Mouse (Mus musculus) embryonic facial prominence, embryonic 14.5 days (tissue): ENCODE results near the gene Nucb1. TPM values are rescaled to one million over a fixed set of nuclear protein-coding genes. Genes with fewer than 3 reads are reported as not detected.
"Not testable (repeated sequence)": the region's sequence is repeated elsewhere in the genome, so short reads cannot be mapped to it uniquely, and the experiment has no call there.

ENCODE experiments used
- ATAC-seq: fragments of 200-750 bp; cut with Nextera tagmentation; 2 replicates; pipeline ENCODE4 v1.8.0; 2017; ENCODE audit warnings: low read depth, moderate number of reproducible peaks, moderate TSS enrichment
- DNase-seq: peaks from one replicate; pipeline ENCODE4 v3.0.0-alpha.2; 2015; ENCODE audit warnings: low spot score
- H3K27ac ChIP-seq: fragments of 300-500 bp; sonication (generic); replicated peaks from 2 replicates; pipeline ENCODE4 v1.5.1; 2014; ENCODE audit warnings: low read depth, mild to moderate bottlenecking, low read length, moderate library complexity
- H3K27me3 ChIP-seq: fragments of 300-500 bp; sonication (generic); replicated peaks from 2 replicates; pipeline ENCODE4 v1.6.1; 2014; ENCODE audit warnings: low read length; ENCODE audit not compliant: control insufficient read depth, insufficient read depth
- H3K36me3 ChIP-seq: fragments of 300-500 bp; sonication (generic); 2 replicates; pipeline ENCODE4 v1.6.1; 2014; ENCODE audit warnings: low read length, mixed read lengths; ENCODE audit not compliant: control insufficient read depth, insufficient read depth
- H3K4me1 ChIP-seq: fragments of 300-500 bp; sonication (generic); 2 replicates; pipeline ENCODE4 v1.6.1; 2014; ENCODE audit warnings: antibody characterized with exemption, low read length; ENCODE audit not compliant: control insufficient read depth, insufficient read depth
- H3K4me2 ChIP-seq: fragments of 300-500 bp; sonication (generic); 2 replicates; pipeline ENCODE4 v1.6.1; 2014; ENCODE audit warnings: low read depth, mild to moderate bottlenecking, low read length, moderate library complexity, mixed read lengths
- H3K4me3 ChIP-seq: fragments of 300-500 bp; sonication (generic); 2 replicates; pipeline ENCODE4 v1.5.1; 2014; ENCODE audit warnings: low read depth, mild to moderate bottlenecking, low read length
- H3K9ac ChIP-seq: fragments of 300-500 bp; sonication (generic); 2 replicates; pipeline ENCODE4 v1.6.1; 2014; ENCODE audit warnings: low read depth, mild to moderate bottlenecking, low read length, moderate library complexity, mixed read lengths
- H3K9me3 ChIP-seq: fragments of 300-500 bp; sonication (generic); 2 replicates; pipeline ENCODE4 v1.6.1; 2016; ENCODE audit warnings: low read length; ENCODE audit not compliant: control insufficient read depth
- WGBS: fragments of 180-500 bp; shearing (Covaris S2); extraction: QIAGEN DNeasy Blood & Tissue Kit; methylation state at CpG from one replicate; pipeline ENCODE4 v1.1.7; 2014; 5-methylcytosine and 5-hydroxymethylcytosine counted together
- polyA plus RNA-seq: library from polyadenylated mRNA; unstranded; fragments of >200 nt; fragmentation: Nextera tagmentation; extraction: Ambion mirVana; gene quantifications from 2 replicates; pipeline ENCODE4 v1.2.1, GENCODE M21; 2014

Gene Nucb1
- polyA plus RNA-seq, 1 experiment from 2014 or later = 209 TPM

- H3K36me3 ChIP-seq = no peaks in the 10 kb centered on the region
Observed at GRCm38 (mm10) chr7:45529461-45529860, 19.3 kb upstream of the Nucb1 start.

GRCm38 (mm10) chr7:45527169-45527568 lies 17.0 kb upstream of the Nucb1 start:
- not testable (repeated sequence) for H3K9me3 ChIP-seq, DNase-seq, ATAC-seq, H3K4me2 ChIP-seq, H3K27ac ChIP-seq, H3K9ac ChIP-seq, H3K4me3 ChIP-seq, H3K27me3 ChIP-seq
- Histone ChIP-seq H3K4me1 (peaks cover 23% of the 10 kb centered on the region), H3K36me3 (peaks cover 10% of the 10 kb centered on the region; the same call in 1 of the 2 replicates)
- 87% methylated on average over 6 of the region's 6 CpGs for WGBS

More at GRCm38 (mm10) chr7:45529461-45529860, 19.3 kb upstream of the Nucb1 start:
- H3K4me1 ChIP-seq = peaks cover 22% of the 10 kb centered on the region
- H3K27ac ChIP-seq = no peak overlapping the region; the same call in 1 of the 2 replicates
- H3K27me3 ChIP-seq = no peaks in the 10 kb centered on the region
- ATAC-seq (no peak), DNase-seq (no peak)
- H3K4me3 ChIP-seq = no peak overlapping the region
- H3K9ac ChIP-seq = no peak overlapping the region
- H3K4me2 ChIP-seq = peak overlapping the region; percentile 25; the same call in 1 of the 2 replicates
- WGBS = 11% methylated on average over 6 of the region's 6 CpGs
- H3K9me3 ChIP-seq = no peaks in the 10 kb centered on the region

- 23% methylated on average over 7 of the region's 7 CpGs for WGBS
Observed at GRCm38 (mm10) chr7:45526474-45527120, 16.4 kb upstream of the Nucb1 start.

GRCm38 (mm10) chr7:45525809-45526473 lies 15.7 kb upstream of the Nucb1 start, which contains the start of the genes Ppp1r15a and Plekha4:
Ppp1r15a (minus strand) TSS chr7:45526268.
Plekha4 (plus strand) TSS chr7:45526330.
- under 1% methylated on average over 52 of the region's 54 CpGs for WGBS
- no peaks in the 10 kb centered on the region for H3K9me3 ChIP-seq
- H3K27me3 ChIP-seq = no peaks in the 10 kb centered on the region
- peak; percentile 96 for DNase-seq
- H3K36me3 ChIP-seq = peaks cover 10% of the 10 kb centered on the region; the same call in 1 of the 2 replicates
- peaks cover 28% of the 10 kb centered on the region for H3K4me1 ChIP-seq
- H3K4me2 ChIP-seq = peak within 1 kb of the TSS; percentile 94
- ATAC-seq = peak; percentile 85
- peak within 1 kb of the TSS; percentile 94 for H3K27ac ChIP-seq
- H3K4me3 ChIP-seq = peak within 1 kb of the TSS; percentile 77
- H3K9ac ChIP-seq = peak within 1 kb of the TSS; percentile 89

More at GRCm38 (mm10) chr7:45526474-45527120, 16.4 kb upstream of the Nucb1 start:
- Histone ChIP-seq H3K4me2 (peak overlapping the region; percentile 94), H3K4me1 (peaks cover 23% of the 10 kb centered on the region), H3K36me3 (peaks cover 10% of the 10 kb centered on the region; the same call in 1 of the 2 replicates), H3K27me3 (no peaks in the 10 kb centered on the region), H3K9me3 (no peaks in the 10 kb centered on the region), H3K9ac (peak overlapping the region; percentile 89), H3K4me3 (peak overlapping the region; percentile 77), H3K27ac (peak overlapping the region; percentile 94)
- DNase-seq (no peak), ATAC-seq (no peak)

- 25% methylated on average over 9 of the region's 12 CpGs for WGBS
- ATAC-seq (no peak), DNase-seq (no peak)
- H3K27ac ChIP-seq = peak overlapping the region; percentile 94
- H3K4me1 ChIP-seq = peaks cover 21% of the 10 kb centered on the region
- peak overlapping the region; percentile 77 for H3K4me3 ChIP-seq
- no peaks in the 10 kb centered on the region for H3K27me3 ChIP-seq
- H3K9ac ChIP-seq = peak overlapping the region; percentile 89
- peak overlapping the region; percentile 94 for H3K4me2 ChIP-seq
- no peaks in the 10 kb centered on the region for H3K9me3 ChIP-seq
- H3K36me3 ChIP-seq = peaks cover 10% of the 10 kb centered on the region; the same call in 1 of the 2 replicates
Observed at GRCm38 (mm10) chr7:45524841-45525621, 14.8 kb upstream of the Nucb1 start.

- Histone ChIP-seq H3K4me2 (peak overlapping the region; percentile 13), H3K4me1 (peaks cover 17% of the 10 kb centered on the region), H3K9ac (no peak overlapping the region), H3K4me3 (no peak overlapping the region), H3K9me3 (no peaks in the 10 kb centered on the region), H3K27ac (no peak overlapping the region), H3K36me3 (peaks cover 10% of the 10 kb centered on the region; the same call in 1 of the 2 replicates), H3K27me3 (no peaks in the 10 kb centered on the region)
- ATAC-seq (no peak), DNase-seq (no peak)
- WGBS = 88% methylated on average over 13 of the region's 13 CpGs
Observed at GRCm38 (mm10) chr7:45523678-45524170, 13.5 kb upstream of the Nucb1 start.

GRCm38 (mm10) chr7:45522957-45523676 lies 12.9 kb upstream of the Nucb1 start:
- no peak for ATAC-seq

More at GRCm38 (mm10) chr7:45522957-45523676, 12.9 kb upstream of the Nucb1 start:
- no peak for DNase-seq
- no peak overlapping the region for H3K4me3 ChIP-seq
- H3K9ac ChIP-seq = no peak overlapping the region
- no peak overlapping the region for H3K27ac ChIP-seq
- no peaks in the 10 kb centered on the region for H3K27me3 ChIP-seq
- no peaks in the 10 kb centered on the region for H3K9me3 ChIP-seq
- peak overlapping the region; percentile 13 for H3K4me2 ChIP-seq
- peaks cover 10% of the 10 kb centered on the region; the same call in 1 of the 2 replicates for H3K36me3 ChIP-seq
- peaks cover 17% of the 10 kb centered on the region for H3K4me1 ChIP-seq
- WGBS = 67% methylated on average over 18 of the region's 18 CpGs
